Mouse (Mus musculus): ENCODE measurements around the gene Map2k3. TPM values are rescaled to one million over a fixed set of nuclear protein-coding genes. Genes with fewer than 3 reads are reported as not detected.

Map2k3 gene
- total RNA-seq, 2 experiments from 2014 or later, result 13.5 to 32.7 TPM

GRCm38 (mm10) chr11:60954255-60955104 is 22.6 kb downstream of the Map2k3 start:
- no peak for ATAC-seq (replicated peaks; ENCODE audit: poor library complexity)

DNA sequence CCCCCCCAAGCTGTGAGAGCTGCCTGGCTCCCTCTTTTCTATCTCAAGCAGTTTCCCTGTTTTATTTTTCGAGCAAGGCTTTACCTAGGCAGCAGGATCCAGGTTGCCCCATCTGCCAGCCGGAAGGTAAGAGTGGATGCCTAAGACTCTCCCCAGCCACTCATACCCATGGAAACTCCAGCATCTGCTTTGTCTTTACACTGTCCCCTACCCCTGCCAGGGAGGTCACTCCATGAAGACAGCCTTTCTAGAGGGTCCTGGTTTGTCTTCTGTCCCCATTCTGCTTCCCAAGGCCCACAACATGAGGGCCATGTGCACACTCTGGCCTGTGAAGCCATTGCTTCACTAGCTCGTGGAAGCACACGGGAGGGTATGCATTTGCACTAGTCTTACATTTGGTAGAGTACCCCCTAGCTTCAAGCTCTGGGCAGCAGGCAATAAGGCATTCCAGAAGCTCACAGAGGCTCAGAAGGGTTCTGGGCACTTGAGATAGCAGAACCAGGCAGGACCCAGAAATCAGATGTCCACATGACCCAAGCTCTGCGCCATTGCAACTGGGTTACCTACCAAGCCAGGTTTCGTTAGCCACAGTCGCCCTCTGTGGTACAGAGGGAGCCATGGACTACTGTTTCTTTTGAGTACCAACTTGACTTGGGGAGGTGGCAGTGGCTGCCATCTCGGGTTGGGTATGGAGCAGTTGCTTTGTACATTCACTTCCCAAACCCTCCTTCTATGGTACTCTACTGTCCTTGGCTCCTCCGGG is 24.0 kb downstream of the Map2k3 start:
- ATAC-seq (replicated peaks; ENCODE audit: poor library complexity), result no peak

DNA sequence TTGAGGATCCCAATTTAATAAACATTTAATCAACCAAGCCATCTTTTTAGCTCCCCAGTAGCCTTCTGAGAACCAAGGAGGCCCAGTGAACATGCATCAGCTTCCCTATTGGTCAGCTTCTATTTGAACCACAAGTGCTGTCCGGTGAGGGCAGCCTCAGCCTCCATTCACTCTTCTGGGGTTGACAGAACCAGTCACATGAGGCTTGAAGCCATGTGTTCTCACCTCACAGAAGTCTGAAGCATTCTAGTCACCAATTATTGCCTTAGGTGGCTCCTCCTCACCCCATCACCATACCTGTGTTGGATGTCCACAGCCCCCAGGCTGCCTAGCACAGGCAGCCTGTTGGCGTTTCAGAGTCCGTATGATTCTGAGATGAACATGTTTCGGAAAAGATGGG is 27.1 kb downstream of the Map2k3 start:
- no peak for ATAC-seq (replicated peaks; ENCODE audit: poor library complexity)

GRCm38 (mm10) chr11:60961176-60961575 is 29.3 kb downstream of the Map2k3 start:
- ATAC-seq (replicated peaks; ENCODE audit: poor library complexity), result no peak

GRCm38 (mm10) chr11:60962709-60963108 is 30.9 kb downstream of the Map2k3 start:
- ATAC-seq (replicated peaks; ENCODE audit: poor library complexity), result no peak

DNA sequence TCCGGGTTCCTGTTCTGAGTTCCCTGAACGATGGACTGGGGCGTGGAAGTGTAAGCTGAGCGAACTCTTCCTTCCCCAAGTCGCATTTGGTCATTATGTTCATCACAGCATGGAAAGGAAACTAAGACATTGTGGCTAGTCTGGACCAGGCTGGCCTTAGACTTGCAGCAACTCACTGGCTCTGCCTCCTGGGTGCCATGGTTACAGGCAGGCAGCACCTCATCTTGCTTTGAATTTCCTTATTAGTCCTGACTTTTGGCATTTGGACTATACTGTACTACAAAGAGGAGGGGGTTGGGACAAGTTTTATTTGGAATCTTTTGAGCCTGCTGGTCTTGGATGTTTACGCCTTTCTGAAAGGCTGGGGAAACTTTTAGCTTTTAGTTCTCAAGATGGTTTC is 35.1 kb downstream of the Map2k3 start:
- no peak for ATAC-seq (replicated peaks; ENCODE audit: poor library complexity)

GRCm38 (mm10) chr11:60975097-60975496 is 43.3 kb downstream of the Map2k3 start:
- ATAC-seq (replicated peaks; ENCODE audit: poor library complexity), result no peak

DNA sequence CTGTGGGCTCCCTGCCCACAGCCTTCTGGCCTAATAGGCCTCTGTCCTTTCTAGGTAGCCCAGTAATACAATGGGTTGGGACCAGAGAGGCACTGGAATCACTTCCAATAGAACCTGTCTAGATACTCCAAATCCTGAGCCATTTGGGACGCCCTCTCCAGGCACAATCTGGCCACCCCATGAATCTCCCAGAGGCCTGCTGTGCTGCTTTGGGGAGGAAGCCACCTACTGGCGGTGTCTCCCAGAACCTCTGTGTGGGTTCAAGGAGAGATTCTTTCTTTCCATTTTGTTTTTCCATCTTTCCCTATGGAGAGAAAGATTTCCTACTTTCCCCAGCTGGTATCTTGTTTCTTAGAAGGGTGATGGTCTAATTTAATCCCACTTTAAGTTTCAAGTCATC is 44.4 kb downstream of the Map2k3 start:
- ATAC-seq (replicated peaks; ENCODE audit: poor library complexity), result no peak

GRCm38 (mm10) chr11:60976742-60977141 is 44.9 kb downstream of the Map2k3 start:
- no peak for ATAC-seq (replicated peaks; ENCODE audit: poor library complexity)

DNA sequence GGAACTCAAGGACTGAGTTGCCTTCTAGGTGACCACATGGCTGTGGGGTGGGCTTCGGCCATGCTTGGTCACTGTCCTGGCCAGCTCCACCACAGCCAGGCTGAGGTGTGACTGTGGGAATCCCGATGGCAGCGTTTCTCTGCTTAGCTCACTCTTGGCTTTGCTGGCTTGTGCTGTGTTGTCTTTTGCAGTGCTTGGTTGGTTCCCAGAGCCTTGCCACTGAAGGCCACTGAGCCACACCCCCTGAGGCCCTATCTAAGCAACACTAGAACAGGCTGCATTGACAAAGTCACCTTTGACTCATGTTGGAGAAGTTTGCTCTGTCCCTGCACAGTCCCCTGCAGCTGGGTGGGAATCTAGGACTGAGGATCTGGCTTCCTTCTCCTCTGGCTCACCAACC is 45.3 kb downstream of the Map2k3 start:
- no peak for ATAC-seq (replicated peaks; ENCODE audit: poor library complexity)

DNA sequence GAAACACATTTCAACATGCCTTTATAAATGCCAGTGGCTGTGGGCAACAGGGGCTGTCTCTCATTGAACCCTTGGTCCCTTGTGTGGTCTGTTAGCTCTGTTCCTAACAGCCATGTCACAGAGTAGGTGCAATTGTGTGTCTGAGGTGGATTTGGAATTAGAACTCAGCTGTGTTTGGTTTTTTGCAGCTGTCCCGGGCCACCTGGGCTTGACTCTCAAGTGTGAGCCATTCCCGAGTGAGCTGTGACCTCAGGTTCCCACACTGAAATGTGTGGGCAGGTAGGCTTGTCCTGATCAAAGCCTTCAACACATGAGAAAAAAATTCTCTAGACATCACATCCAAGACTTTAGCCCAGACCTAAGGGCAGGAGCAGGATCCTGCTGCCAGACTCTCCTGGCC is 46.8 kb downstream of the Map2k3 start:
- ATAC-seq (replicated peaks; ENCODE audit: poor library complexity), result no peak

DNA sequence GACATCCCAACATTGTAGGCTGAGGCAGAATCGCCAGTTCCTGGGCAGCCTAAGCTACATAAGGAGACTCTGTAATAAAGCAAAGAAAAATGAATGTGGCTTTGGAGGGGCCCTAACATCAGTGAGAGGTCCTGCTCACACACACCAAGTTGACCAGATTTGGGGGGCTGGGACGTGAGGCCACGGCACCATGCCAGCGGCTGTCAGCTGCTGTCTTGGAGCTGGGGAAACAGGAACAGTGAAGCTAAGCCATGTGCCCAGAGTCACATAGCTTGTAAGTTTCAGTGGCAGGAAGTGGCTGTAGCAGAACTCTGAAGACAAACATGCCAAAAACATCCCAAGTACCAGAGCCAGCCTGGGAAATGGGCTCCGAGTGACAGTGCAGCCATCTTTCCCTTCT is 48.0 kb downstream of the Map2k3 start:
- no peak for ATAC-seq (replicated peaks; ENCODE audit: poor library complexity)

DNA sequence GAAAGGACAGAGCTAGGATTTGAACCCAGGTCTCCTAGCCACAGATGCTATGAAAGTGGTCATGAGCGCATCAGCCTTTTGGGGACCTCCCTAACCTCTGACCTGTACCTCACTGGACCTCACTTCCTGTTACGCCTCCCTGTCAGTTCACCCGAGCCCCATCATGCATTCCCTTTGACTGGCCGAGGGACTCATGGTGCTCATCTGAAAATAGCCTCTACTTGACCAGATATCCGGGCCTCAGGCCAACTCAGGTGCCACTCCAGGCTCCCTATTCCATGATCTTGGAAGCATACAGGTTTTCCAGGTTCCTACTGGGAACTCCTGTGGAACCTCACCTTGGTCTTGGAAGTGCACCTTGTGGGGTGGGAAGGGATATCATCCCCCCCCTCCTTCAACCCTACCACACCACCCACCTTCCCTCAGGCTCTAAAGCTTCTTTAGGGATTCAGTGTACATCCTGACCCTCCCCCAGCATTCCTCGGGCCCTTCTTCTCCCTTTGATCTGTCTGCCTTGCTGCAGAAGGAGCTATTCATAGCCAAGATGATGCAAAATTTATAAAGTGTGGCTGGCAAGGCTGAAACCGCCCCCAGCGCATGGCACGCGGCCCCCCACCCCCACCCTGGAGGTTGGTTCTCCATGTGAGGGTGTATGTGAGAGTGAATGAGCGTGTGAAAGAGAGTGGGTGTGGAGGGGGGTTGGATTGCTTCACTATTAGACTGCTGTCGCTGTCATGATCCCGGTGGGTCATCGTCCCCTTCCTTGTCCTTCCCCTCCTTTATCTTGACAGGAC is 50.1 kb downstream of the Map2k3 start:
- ATAC-seq (replicated peaks; ENCODE audit: poor library complexity), result no peak

GRCm38 (mm10) chr11:60984912-60985558 is 53.2 kb downstream of the Map2k3 start:
- ATAC-seq (replicated peaks; ENCODE audit: poor library complexity), result no peak

- ATAC-seq (replicated peaks; ENCODE audit: poor library complexity), result no peak
Observed at GRCm38 (mm10) chr11:60990428-60990827, 58.6 kb downstream of the Map2k3 start.

Other genes starting within 250 kb of the Map2k3 start
- gene Llgl1, start 232.3 kb upstream of the Map2k3 start, total RNA-seq (2015), result 5.4 and 5.6 TPM in 2 replicates
- gene Llgl1, start 232.3 kb upstream of the Map2k3 start, total RNA-seq (2017), result 4.1 and 6.7 TPM in 2 replicates
- gene Flii, start 204.8 kb upstream of the Map2k3 start, total RNA-seq (2015), result 62.6 and 80.2 TPM in 2 replicates
- gene Flii, start 204.8 kb upstream of the Map2k3 start, total RNA-seq (2017), result 133 and 138 TPM in 2 replicates
- gene Mief2, start 203.6 kb upstream of the Map2k3 start, total RNA-seq (2015), result 2.2 and 2.4 TPM in 2 replicates
- gene Mief2, start 203.6 kb upstream of the Map2k3 start, total RNA-seq (2017), result 3.8 and 4.6 TPM in 2 replicates
- gene Top3a, start 154.7 kb upstream of the Map2k3 start, total RNA-seq (2015), result 9.8 and 13.4 TPM in 2 replicates
- gene Top3a, start 154.7 kb upstream of the Map2k3 start, total RNA-seq (2017), result 21.2 and 23.0 TPM in 2 replicates
- gene Smcr8, start 154.5 kb upstream of the Map2k3 start, total RNA-seq (2015), result 31.5 and 36.2 TPM in 2 replicates
- gene Smcr8, start 154.5 kb upstream of the Map2k3 start, total RNA-seq (2017), result 12.7 and 16.3 TPM in 2 replicates
- 36.8 and 39.8 TPM in 2 replicates for gene Shmt1, start 120.3 kb upstream of the Map2k3 start, total RNA-seq (2015)
- gene Shmt1, start 120.3 kb upstream of the Map2k3 start, total RNA-seq (2017), result 106 and 129 TPM in 2 replicates
- 14.4 and 15.3 TPM in 2 replicates for gene Dhrs7b, start 101.4 kb upstream of the Map2k3 start, total RNA-seq (2015)
- 14.2 and 19.3 TPM in 2 replicates for gene Dhrs7b, start 101.4 kb upstream of the Map2k3 start, total RNA-seq (2017)
- gene Tmem11, start 52.8 kb upstream of the Map2k3 start, total RNA-seq (2015), result 23.9 and 30.3 TPM in 2 replicates
- 66.9 and 71.3 TPM in 2 replicates for gene Tmem11, start 52.8 kb upstream of the Map2k3 start, total RNA-seq (2017)
- 2.2 and 2.3 TPM in 2 replicates for gene Natd1, start 17.3 kb upstream of the Map2k3 start, total RNA-seq (2015)
- 0.67 and 0.98 TPM in 2 replicates for gene Natd1, start 17.3 kb upstream of the Map2k3 start, total RNA-seq (2017)
- not detected in 2 replicates for gene Kcnj12, start 90.5 kb downstream of the Map2k3 start, total RNA-seq (2015)
- gene Kcnj12, start 90.5 kb downstream of the Map2k3 start, total RNA-seq (2017), result not detected in 2 replicates
- 39.9 and 42.4 TPM in 2 replicates for gene Tnfrsf13b, start 194.7 kb downstream of the Map2k3 start, total RNA-seq (2015)
- 55.3 and 64.2 TPM in 2 replicates for gene Tnfrsf13b, start 194.7 kb downstream of the Map2k3 start, total RNA-seq (2017)
- gene Usp22, start 243.0 kb downstream of the Map2k3 start, total RNA-seq (2015), result 32.3 and 36.1 TPM in 2 replicates
- gene Usp22, start 243.0 kb downstream of the Map2k3 start, total RNA-seq (2017), result 54.1 and 79.4 TPM in 2 replicates

Measured in megakaryocyte progenitor cell, adult 5-6 weeks (primary cell).